Mouse (Mus musculus) limb, embryonic 13.5 days (tissue): Measurements from ENCODE around the gene Pde4dip. TPM values are rescaled to one million over a fixed set of nuclear protein-coding genes. Genes with fewer than 3 reads are reported as not detected.

Experiments used
- ATAC-seq: fragments of 200-750 bp; cut with Nextera tagmentation; 2 replicates; pipeline ENCODE4 v1.8.0; 2017; ENCODE audit warnings: low read depth, moderate number of reproducible peaks, moderate TSS enrichment; ENCODE audit not compliant: low FRiP score
- H3K27ac ChIP-seq: fragments of 300-500 bp; sonication (generic); 2 replicates; pipeline ENCODE4 v1.5.1; 2015; ENCODE audit warnings: inconsistent platforms, mild to moderate bottlenecking, moderate library complexity
- H3K27me3 ChIP-seq: fragments of 300-500 bp; sonication (generic); 2 replicates; pipeline ENCODE4 v1.6.1; 2015; ENCODE audit warnings: mild to moderate bottlenecking, inconsistent platforms
- H3K36me3 ChIP-seq: fragments of 300-500 bp; sonication (generic); 2 replicates; pipeline ENCODE4 v1.6.1; 2015; ENCODE audit warnings: inconsistent platforms, mild to moderate bottlenecking, moderate library complexity
- H3K4me1 ChIP-seq: fragments of 300-500 bp; sonication (generic); 2 replicates; pipeline ENCODE4 v1.6.1; 2015; ENCODE audit warnings: inconsistent platforms
- H3K4me2 ChIP-seq: fragments of 300-500 bp; sonication (generic); replicated peaks from 2 replicates; pipeline ENCODE4 v1.6.1; 2015; ENCODE audit warnings: inconsistent platforms, mild to moderate bottlenecking, moderate library complexity
- H3K4me3 ChIP-seq: fragments of 300-500 bp; sonication (generic); 2 replicates; pipeline ENCODE4 v1.5.1; 2015; ENCODE audit warnings: moderate library complexity, mild to moderate bottlenecking, inconsistent platforms
- H3K9ac ChIP-seq: fragments of 300-500 bp; sonication (generic); 2 replicates; pipeline ENCODE4 v1.6.1; 2015; ENCODE audit warnings: mild to moderate bottlenecking, inconsistent platforms
- H3K9me3 ChIP-seq: fragments of 300-500 bp; sonication (generic); 2 replicates; pipeline ENCODE4 v1.6.1; 2016; ENCODE audit warnings: inconsistent platforms
- WGBS: fragments of 180-500 bp; shearing (Covaris S2); methylation state at CpG from one replicate; pipeline ENCODE4 v1.1.7; 2015; 5-methylcytosine and 5-hydroxymethylcytosine counted together
- polyA plus RNA-seq: library from polyadenylated mRNA; unstranded; fragments of >200 nt; fragmentation: Nextera tagmentation; extraction: Ambion mirVana; gene quantifications from 2 replicates; pipeline ENCODE4 v1.2.1, GENCODE M21; 2015

The Pde4dip gene
- polyA plus RNA-seq, 1 experiment from 2014 or later, result 36.6 TPM

DNA sequence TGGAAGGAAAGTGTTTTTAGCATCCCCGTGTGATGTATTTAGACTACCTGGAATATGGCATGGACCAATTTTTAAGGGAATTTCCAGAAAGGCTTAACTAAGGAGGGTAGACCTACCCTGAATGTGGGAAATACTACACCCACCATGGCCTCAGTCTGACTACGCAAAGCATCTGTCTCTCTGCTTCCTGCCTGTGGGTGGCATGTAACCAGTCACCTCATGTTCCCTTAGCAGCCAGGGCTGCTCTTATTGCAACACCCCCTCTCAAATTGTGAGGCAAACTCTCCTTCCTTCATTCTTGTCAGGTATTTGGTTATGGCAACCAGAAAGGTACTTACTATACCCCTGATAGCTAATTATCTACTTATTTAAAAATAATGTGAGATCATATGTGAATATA is 57.9 kb downstream of the Pde4dip start:
- ATAC-seq, result no peak
- 56% methylated on average over 2 of the region's 2 CpGs for WGBS

DNA sequence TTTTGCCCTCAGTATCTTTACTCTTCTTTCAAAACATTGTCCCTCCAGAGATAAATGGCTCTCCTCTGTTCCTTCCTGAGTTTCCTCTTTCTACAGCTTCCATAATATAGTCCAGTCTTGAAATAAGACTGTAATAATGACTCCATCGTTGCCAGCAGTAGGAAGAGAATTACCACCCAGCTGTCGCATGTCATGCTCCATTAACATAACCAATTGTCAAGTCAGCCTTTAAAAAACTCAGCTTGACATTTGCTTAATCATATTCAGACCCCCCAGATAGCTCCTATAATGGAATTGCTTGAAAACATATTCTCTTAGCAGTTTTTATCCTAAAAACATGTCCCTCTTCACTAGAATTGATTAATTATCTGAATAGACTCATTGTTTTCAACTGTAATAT is 58.4 kb downstream of the Pde4dip start:
- no peaks in the 10 kb centered on the region for H3K36me3 ChIP-seq
- 46% methylated on average over 2 of the region's 2 CpGs for WGBS
- no peak overlapping the region for H3K4me2 ChIP-seq
- H3K27me3 ChIP-seq, result no peaks in the 10 kb centered on the region
- H3K27ac ChIP-seq, result no peak overlapping the region
- no peak overlapping the region for H3K4me3 ChIP-seq
- ATAC-seq, result no peak
- no peak overlapping the region for H3K9ac ChIP-seq
- peaks cover 2% of the 10 kb centered on the region for H3K4me1 ChIP-seq
- no peaks in the 10 kb centered on the region for H3K9me3 ChIP-seq

More for the DNA sequence above, 57.9 kb downstream of the Pde4dip start:
- Histone ChIP-seq H3K4me1 (no peaks in the 10 kb centered on the region), H3K27ac (no peak overlapping the region), H3K27me3 (no peaks in the 10 kb centered on the region), H3K9me3 (no peaks in the 10 kb centered on the region), H3K36me3 (no peaks in the 10 kb centered on the region), H3K4me2 (no peak overlapping the region), H3K9ac (no peak overlapping the region), H3K4me3 (no peak overlapping the region)

DNA sequence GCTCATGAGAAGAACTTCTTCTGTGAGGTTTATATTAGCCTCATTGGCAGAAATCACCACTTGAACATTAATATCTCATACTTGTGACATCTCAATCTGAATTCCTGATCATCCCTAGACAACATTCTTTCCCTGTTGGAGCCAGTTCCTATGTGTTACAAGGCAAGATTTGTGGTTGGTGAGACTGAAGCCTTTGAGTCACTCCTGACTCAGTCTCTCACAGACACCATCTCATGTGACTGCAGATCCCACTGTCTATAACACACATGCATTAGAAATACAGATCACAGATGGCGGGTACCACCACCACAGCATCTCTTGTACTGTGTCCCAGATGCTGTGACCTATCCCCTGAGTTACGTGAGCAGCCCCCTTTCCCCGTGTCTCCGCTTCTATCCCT is 60.2 kb downstream of the Pde4dip start:
- ATAC-seq, result no peak
- Histone ChIP-seq H3K27ac (no peak overlapping the region), H3K9me3 (no peaks in the 10 kb centered on the region), H3K4me2 (no peak overlapping the region), H3K4me3 (no peak overlapping the region), H3K27me3 (peaks cover 10% of the 10 kb centered on the region), H3K9ac (no peak overlapping the region), H3K36me3 (no peaks in the 10 kb centered on the region), H3K4me1 (peaks cover 18% of the 10 kb centered on the region)
- 91% methylated on average over 4 of the region's 4 CpGs for WGBS

DNA sequence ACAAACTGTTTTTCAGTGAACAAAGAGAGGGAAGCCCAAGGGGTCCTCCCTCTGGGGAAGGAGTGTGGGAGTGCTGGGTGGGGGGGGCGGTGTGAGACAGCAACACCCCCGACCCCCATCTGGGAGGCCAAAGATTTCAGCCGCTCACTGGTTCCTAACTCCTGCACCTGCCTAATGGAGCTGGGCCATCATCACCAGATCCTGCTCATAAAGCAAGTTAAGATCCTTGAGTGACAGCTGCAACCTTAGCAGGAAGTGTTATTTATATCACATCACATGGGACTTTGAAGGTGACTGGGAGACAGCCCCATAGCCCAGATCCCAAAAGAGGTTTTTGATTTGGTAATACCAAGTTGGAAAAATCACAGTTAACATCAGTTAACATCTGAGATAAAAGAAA is 63.3 kb downstream of the Pde4dip start:
- Histone ChIP-seq H3K9me3 (no peaks in the 10 kb centered on the region), H3K27ac (no peak overlapping the region), H3K27me3 (peaks cover 23% of the 10 kb centered on the region), H3K4me3 (peak overlapping the region; percentile 55; the same call in 1 of the 2 replicates), H3K9ac (no peak overlapping the region), H3K36me3 (no peaks in the 10 kb centered on the region), H3K4me2 (peak overlapping the region; percentile 93), H3K4me1 (peaks cover 19% of the 10 kb centered on the region)
- 0 out of 2 replicates have a peak, but pooled peaks have one; percentile 20 for ATAC-seq
- WGBS, result 10% methylated on average over 3 of the region's 3 CpGs

DNA sequence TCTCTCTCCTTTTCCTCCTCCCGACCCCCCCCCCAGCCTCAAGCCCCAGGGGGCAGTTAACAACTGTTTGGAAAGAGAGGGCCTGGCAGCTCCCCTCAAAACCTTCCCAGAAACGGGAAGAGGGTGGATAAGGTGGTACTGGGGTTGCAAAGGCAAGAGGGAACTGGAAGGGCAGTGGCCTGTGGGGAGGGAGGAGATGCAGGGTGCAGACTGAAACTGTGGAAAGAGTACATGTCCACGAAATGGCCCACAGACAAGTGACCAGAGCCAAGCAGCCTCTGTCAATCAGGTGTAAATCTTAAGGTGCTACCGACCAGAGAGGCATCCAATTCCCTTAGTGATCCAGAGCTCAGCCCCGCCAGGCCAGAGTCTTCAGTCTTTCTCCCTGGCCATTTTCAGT is 63.8 kb downstream of the Pde4dip start:
- Histone ChIP-seq H3K4me1 (peaks cover 21% of the 10 kb centered on the region), H3K4me2 (peak overlapping the region; percentile 93), H3K4me3 (peak overlapping the region; percentile 55), H3K27ac (no peak overlapping the region), H3K9me3 (no peaks in the 10 kb centered on the region), H3K9ac (no peak overlapping the region), H3K36me3 (no peaks in the 10 kb centered on the region), H3K27me3 (peaks cover 23% of the 10 kb centered on the region)
- 5% methylated on average over 5 of the region's 5 CpGs for WGBS
- ATAC-seq, result peak; percentile 38; the same call in 1 of the 2 replicates

DNA sequence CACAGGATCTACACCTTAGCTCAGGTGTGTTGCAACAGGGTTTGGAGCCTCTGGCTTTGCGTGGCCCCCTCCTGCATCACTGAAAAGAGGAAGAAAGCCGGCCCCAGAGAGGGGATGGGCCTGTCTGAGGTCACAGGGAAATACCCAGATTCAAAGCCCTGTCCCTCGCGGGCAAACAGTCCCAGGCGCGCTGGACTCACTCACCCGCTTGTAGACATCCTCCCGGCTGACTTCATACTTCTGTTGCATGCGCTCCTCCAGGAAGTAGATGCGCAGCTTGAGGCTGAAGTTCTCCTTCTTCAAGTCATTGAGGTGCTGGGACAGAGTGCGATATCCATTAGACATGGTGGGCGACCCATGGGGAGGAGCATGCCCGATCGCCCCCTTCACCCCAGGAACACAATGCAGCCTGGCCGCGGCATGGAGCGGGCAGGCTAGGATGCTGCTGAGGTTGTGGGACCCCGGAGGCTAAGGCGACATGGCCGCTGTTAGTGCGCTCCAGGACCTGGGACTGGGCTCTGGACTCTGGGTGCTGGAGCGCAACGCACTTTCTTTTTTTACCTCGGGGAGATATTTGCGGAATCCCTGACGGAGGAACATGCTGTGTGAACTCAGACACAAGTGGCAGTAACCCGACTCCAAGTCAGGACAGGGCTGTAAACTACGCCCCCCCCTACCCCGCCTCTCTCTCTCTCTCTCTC is 64.3 kb downstream of the Pde4dip start:
- H3K27me3 ChIP-seq, result peaks cover 23% of the 10 kb centered on the region
- peak overlapping the region; percentile 56 for H3K9ac ChIP-seq
- H3K36me3 ChIP-seq, result no peaks in the 10 kb centered on the region
- peaks cover 24% of the 10 kb centered on the region for H3K4me1 ChIP-seq
- H3K9me3 ChIP-seq, result no peaks in the 10 kb centered on the region
- peak overlapping the region; percentile 55 for H3K4me3 ChIP-seq
- no peak overlapping the region for H3K27ac ChIP-seq
- under 1% methylated on average over 29 of the region's 29 CpGs for WGBS
- ATAC-seq, result peak; percentile 71
- peak overlapping the region; percentile 93 for H3K4me2 ChIP-seq

DNA sequence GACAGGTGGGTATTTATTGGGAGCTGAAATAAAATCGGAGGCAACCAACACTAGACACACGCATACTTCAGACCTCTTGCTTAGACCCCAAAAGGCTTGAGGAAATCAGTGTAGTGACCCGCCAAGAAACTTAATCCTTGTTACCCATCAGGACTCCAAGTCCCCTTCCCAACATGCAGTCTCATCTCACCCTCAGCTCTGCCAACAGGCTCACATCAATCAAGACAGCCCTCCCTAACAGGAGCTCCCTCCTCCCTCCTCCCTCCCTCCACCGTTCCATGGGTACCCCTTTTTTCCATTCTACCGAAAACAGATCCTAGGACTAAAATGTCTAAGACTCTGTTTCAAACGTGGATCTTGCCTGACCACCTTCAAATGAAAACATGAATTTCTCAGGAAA is 65.1 kb downstream of the Pde4dip start:
- peak overlapping the region; percentile 93 for H3K4me2 ChIP-seq
- no peak overlapping the region for H3K27ac ChIP-seq
- 14% methylated on average over 6 of the region's 6 CpGs for WGBS
- H3K36me3 ChIP-seq, result no peaks in the 10 kb centered on the region
- peaks cover 24% of the 10 kb centered on the region for H3K4me1 ChIP-seq
- no peaks in the 10 kb centered on the region for H3K9me3 ChIP-seq
- ATAC-seq, result no peak
- H3K9ac ChIP-seq, result no peak overlapping the region
- H3K4me3 ChIP-seq, result peak overlapping the region; percentile 55
- peaks cover 23% of the 10 kb centered on the region for H3K27me3 ChIP-seq

DNA sequence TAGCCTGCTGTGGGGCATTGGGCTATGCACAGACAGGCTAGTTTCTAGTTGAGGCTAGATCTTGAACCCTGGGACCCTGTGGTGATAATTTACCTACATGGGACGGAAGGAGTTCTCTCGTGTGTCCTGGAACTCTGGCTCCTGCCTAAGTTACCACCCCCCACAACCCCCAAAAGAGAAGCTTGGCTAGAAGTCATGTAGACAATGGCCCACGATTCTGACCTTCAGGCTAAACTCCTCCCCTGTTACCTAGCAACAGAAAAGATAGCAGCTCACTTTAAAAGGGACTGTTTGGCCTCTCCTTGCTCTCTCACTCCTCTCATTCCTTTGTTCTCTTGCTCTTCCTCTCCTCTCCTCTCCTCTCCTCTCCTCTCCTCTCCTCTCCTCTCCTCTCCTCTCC is 69.5 kb downstream of the Pde4dip start:
- no peak for ATAC-seq
- no peak overlapping the region for H3K4me3 ChIP-seq
- WGBS, result 67% methylated on average over 3 of the region's 3 CpGs
- no peak overlapping the region for H3K27ac ChIP-seq
- no peaks in the 10 kb centered on the region for H3K9me3 ChIP-seq
- peaks cover 20% of the 10 kb centered on the region for H3K27me3 ChIP-seq
- no peaks in the 10 kb centered on the region for H3K36me3 ChIP-seq
- no peak overlapping the region for H3K9ac ChIP-seq
- H3K4me1 ChIP-seq, result peaks cover 14% of the 10 kb centered on the region
- no peak overlapping the region for H3K4me2 ChIP-seq

DNA sequence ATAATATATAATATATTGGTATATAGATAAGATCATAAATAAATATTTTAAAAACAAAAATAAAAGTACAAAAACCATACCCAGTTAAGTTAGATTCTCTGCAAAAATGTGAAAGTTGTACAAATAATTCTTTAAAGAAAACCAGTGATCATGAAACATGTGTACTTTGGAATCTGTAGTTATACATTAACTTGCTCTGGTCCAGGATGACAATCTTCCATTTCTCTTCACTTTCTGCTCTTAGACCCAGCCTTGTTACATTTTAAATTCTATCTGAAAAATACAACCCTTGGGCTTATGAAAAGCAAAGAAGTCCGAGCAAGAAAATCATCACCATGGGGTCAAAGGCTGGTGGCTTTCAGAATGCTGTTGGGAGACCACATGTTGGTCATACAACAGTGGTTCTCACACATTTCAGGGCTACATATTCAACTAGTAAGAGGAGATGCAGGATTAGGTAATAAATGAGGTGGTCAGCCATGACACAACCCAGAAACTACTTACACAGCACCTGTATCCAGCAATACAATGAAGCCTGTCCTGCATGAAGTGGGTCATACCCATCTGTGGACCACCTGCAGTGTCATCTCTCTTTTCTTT is 70.0 kb downstream of the Pde4dip start:
- Histone ChIP-seq H3K9ac (no peak overlapping the region), H3K27ac (no peak overlapping the region), H3K4me1 (peaks cover 8% of the 10 kb centered on the region; the same call in 1 of the 2 replicates), H3K4me3 (no peak overlapping the region), H3K4me2 (no peak overlapping the region), H3K36me3 (no peaks in the 10 kb centered on the region), H3K9me3 (no peaks in the 10 kb centered on the region), H3K27me3 (peaks cover 14% of the 10 kb centered on the region)
- ATAC-seq, result no peak
- 77% methylated on average over 1 of the region's 1 CpGs for WGBS

DNA sequence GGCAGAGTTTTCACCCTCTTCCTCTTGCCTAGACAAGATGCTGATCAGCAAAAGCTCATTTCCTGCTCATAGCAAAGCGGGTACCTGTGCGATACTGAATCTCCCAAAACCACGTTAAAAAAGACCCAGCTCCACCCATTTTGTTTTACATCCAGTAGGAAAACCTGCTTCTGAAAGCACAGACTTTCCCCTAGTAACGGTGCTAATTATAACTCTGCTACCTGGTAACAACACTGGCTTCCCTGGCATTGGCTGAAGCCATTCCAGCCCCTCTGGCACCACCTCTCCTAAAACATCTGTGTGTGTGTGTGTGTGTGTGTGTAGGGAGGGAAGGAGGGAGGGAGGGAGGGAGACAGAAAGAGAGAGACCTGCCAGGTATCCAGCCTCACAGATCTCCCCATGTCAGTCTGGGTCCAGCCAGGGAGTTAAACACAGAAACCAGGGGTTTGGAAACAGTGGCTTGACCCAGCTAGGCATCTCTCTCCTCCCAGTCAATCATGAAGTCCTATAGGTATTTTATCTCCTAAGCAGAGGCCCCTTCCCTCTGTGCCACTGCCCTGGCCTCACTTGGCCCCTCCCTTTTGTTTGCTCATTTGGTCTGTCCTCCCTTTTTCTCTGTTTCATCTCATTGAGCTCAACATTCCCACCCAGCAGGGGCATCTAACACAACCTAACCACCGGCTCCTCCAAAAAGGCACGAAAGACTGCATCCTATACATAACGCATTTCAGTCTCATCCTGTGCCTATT is 76.7 kb downstream of the Pde4dip start:
- Histone ChIP-seq H3K9me3 (no peaks in the 10 kb centered on the region), H3K4me2 (peak overlapping the region; percentile 48), H3K36me3 (no peaks in the 10 kb centered on the region), H3K27me3 (no peaks in the 10 kb centered on the region), H3K4me3 (no peak overlapping the region), H3K9ac (no peak overlapping the region), H3K4me1 (peaks cover 22% of the 10 kb centered on the region), H3K27ac (peak overlapping the region; percentile 70; the same call in 1 of the 2 replicates)
- peak; percentile 79 for ATAC-seq
- 27% methylated on average over 7 of the region's 7 CpGs for WGBS

DNA sequence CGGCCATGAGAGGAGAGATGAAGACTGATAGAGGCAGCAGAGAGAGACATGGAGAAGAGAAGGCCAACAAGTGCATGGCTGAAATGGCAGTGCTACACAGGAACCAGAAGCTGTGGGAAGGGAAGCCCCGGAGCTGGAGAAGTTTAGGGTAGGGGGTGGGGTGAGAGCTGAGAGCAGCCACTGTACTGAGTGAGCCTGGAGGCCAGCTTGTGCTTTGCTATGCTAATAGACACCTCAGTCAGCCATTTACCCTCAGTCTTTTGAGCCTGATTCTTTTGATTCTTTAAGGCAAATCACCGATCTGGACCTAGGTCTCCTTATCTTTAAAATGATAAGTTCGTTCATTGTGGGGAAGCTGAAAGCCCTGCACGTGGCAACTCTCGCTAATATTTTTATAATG is 77.3 kb downstream of the Pde4dip start:
- Histone ChIP-seq H3K27ac (peak overlapping the region; percentile 39; the same call in 1 of the 2 replicates), H3K9me3 (no peaks in the 10 kb centered on the region), H3K36me3 (no peaks in the 10 kb centered on the region), H3K4me2 (peak overlapping the region; percentile 48), H3K4me3 (no peak overlapping the region), H3K9ac (no peak overlapping the region), H3K27me3 (no peaks in the 10 kb centered on the region), H3K4me1 (peaks cover 22% of the 10 kb centered on the region)
- no peak for ATAC-seq
- 26% methylated on average over 6 of the region's 6 CpGs for WGBS

DNA sequence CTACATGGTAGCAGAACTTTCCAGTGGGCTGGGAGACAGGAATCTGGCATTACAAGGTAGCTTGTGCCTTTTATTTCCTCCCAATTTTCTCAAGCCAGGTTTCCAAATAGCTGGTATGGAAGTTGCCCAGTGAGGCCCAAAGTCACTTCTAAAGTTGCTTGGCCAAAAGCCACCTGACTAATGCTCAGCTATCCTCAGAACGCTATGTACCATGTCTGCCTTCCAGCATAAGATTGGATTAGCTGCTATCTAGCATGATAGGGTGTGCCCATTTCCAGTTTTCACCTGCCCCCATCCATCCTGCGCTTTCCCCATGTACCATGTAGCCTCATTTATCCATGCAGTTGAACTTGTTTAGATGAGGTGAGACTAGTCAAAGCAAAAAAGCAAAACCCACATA is 78.2 kb downstream of the Pde4dip start:
- Histone ChIP-seq H3K4me1 (peaks cover 22% of the 10 kb centered on the region), H3K9ac (no peak overlapping the region), H3K4me2 (no peak overlapping the region), H3K4me3 (no peak overlapping the region), H3K36me3 (no peaks in the 10 kb centered on the region), H3K27me3 (no peaks in the 10 kb centered on the region), H3K27ac (no peak overlapping the region), H3K9me3 (no peaks in the 10 kb centered on the region)
- no peak for ATAC-seq
- 97% methylated on average over 2 of the region's 2 CpGs for WGBS
